Mouse (Mus musculus) c-Kit-negative CD71-positive TER-119-positive erythroid progenitor cells, embryonic 14.5 days (primary cell): ENCODE results near the gene Gm45337.

Source experiments
- DNase-seq: peaks from one replicate; pipeline ENCODE4 v3.0.0-alpha.2; 2013; ENCODE audit warnings: low read depth, low spot score

Gm45337 gene

DNA sequence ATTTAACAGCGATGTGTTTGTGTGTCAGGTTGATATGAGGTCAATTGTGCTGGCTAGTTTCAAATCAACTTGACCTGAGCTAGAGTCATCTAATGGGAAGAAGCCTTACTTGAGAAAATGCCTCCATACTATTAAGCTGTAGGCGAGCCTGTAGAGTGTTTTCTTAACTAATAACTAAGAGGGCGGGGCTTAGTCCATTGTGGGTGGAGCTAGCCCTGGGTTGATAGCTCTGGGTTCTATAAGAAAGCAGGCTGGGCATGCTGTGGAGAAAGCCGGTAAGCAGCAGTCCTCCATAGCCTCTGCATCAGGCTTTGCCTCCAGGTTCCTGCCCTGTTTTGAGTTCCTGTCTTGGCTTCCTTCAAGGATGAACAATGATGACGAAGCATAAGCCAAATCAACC, 39.7 kb downstream of the Gm45337 start:
- DNase-seq, result no peak

DNA sequence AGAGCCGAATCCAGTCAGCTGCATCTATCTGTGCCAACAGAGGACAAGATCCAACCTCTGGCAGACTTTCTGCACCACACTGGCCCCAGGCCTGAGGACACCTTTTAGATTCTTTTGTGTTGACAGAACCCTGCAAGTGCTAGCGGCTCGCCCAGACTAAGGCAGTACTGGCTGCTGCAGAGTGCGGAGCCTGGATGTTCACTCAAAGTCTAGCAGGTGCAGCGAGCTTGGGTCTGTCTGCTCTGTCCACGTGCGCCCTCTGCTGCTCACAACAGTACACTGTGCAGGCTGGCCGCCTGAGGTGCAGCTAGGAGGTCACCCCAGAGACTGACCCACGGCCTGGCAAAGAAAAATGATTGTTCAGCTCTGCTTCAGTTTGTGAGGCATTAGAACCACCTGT, 46.6 kb downstream of the Gm45337 start:
- DNase-seq, result peak; percentile 74

DNA sequence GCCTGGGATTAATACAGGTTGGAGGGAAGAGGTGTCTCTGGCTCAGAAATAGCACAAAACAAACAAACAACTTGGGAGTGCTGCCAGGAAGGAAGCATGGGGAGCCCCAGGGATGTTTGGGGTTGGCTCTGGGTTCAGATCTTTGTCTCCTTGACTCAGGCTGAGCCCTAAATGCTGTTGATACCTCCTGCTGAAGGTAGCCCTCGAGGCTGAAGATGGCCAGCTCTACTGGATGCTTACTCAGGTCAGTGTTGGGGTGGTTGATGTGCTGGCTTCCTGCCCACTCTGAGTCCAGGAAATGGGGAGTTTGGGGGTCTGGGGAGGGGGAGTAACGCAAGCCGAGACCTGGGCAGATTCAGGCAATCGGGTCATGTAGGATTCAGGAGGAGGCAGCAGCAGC, 47.7 kb downstream of the Gm45337 start:
- no peak for DNase-seq

DNA sequence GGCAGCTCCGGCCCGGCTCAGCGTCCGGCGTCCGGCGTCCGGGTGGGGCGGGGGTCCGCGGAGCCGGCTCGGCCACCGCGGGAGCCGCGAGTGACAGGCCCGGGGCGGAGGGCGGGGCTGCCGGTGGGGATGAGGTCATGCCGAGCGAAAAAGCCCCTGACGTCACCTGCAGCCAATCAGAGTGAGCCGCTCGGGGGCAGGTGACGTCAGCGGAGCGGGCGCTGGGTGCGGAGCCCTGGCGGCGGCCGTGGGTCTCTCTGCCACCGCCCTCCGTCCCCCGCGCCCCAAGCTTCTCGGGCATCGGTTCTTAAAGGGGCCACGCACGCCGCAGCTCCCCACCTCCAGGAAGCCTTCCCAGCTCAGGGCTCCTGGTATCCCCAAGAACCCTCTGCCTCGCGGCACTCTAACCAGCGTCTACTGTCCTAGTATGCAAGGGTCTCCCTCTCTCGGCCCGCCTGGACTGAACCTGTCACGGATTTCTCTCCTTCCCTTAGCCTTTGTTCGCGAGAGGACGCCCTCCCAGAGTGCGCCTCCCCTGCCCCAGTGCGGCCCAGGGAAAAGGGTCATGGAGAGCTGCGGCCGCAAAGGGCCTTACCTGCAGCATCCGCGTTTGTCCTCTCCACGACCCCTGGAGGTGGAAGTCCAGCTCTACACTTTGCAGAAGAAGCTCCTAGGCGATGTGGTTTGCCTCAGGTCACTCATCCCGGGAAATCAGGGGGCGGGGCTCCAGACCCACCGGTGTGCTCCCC, 49.0 kb downstream of the Gm45337 start, which contains the start of gene Dusp8:
Gene Dusp8 (minus strand): TSS at position 661 of the 749 bp plus-strand sequence.
- peak; percentile 89 for DNase-seq

DNA sequence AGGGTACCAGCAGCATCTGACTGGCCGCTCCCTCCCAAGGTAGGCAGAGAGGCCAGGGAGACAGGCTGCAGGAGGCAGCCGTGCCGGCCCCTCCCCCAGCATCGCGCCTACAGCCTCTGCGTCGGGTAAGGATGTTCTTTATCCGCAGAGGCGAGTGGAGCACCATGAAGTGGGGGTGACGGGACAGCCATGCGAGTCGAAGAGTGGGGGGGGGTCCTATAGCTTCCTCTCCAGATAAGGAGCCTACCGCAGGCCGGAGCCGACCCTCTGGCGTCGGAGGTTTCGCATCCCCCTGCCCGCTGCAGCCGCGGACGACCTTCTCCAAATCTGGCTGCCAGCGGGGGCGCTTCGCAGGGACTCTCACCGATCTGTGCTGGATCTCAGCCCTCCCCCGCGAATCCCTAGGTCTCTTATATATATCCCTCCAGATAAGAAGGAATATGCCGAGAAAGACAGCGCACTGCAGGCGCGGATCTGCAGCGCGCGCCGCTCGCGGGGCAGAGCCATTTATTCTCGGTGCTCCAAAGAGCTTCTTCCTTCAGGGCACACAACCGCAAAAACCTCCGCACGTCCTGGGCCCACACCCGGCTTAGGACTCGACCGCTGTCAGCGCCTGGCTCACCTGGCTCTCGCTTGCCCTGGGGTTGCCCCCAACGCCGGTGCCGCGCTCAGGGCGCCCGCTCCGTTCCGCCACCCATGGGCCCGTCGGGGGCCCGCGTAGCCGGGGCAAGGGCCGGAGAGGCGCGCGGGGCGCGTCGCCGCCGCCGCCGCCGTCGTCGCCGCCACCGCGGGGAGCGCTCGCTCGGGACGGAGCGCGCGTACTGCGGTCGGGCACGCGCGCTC, 49.9 kb downstream of the Gm45337 start:
- DNase-seq, result no peak

DNA sequence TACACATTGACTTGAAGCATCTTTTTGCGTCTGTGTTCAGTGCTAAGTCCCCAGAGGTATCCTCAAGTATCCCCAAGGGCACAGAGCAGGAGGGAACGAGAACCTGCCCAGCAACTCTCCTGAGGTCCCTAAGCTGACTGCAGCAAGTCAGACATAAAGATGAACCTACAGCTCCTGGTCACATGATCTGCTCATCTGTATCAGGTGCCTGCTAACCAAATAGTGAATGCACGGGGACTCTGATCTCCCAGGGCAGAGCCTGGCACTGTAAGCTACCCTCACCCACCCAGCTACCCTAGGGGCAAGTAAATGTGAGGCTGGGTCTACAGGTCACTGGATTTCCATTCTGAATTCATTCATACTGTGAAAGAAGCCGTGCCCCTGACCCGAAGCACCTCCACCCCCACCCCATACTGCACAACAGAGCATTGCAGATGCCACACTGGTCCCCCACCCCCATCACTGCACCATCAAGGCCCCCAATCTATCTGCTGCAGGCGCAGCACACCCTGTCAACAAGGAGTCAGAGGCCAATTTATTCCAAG, 50.6 kb downstream of the Gm45337 start:
- DNase-seq, result no peak
